Mouse (Mus musculus): ENCODE measurements around the gene Lmf2. TPM values are rescaled to one million over a fixed set of nuclear protein-coding genes. Genes with fewer than 3 reads are reported as not detected.
A peak's percentile ranks its signal among the peaks of the same experiment; 100 is the strongest.

The Lmf2 gene
- 43.0 and 57.7 TPM in 2 replicates for polyA plus RNA-seq (2015; fragmentation: Nextera tagmentation; extraction: Ambion mirVana)

GRCm38 (mm10) chr15:89355241-89356187, at the start of gene Lmf2, which contains the start of gene Ncaph2:
Gene Lmf2, minus strand, starts transcription at chr15:89355659.
Gene Ncaph2, plus strand, starts transcription at chr15:89355719.
- ATAC-seq (replicated peaks; ENCODE audit: insufficient number of reproducible peaks, insufficient read depth, low FRiP score, low read depth) = peak; percentile 91
- WGBS = under 1% methylated on average over 64 of the region's 64 CpGs
- H3K36me3 ChIP-seq = peaks cover 35% of the 10 kb centered on the region

GRCm38 (mm10) chr15:89404831-89405623, 49.6 kb upstream of the Lmf2 start:
- Histone ChIP-seq H3K4me1 (replicated peaks) (no peaks in the 10 kb centered on the region), H3K36me3 (no peaks in the 10 kb centered on the region), H3K9ac (no peak overlapping the region), H3K27me3 (no peaks in the 10 kb centered on the region), H3K9me3 (replicated peaks) (peaks cover 10% of the 10 kb centered on the region; the same call in 1 of the 2 replicates), H3K4me3 (no peak overlapping the region), H3K4me2 (no peak overlapping the region), H3K27ac (no peak overlapping the region)
- no peak for ATAC-seq (replicated peaks; ENCODE audit: insufficient number of reproducible peaks, insufficient read depth, low FRiP score, low read depth)
- WGBS = 74% methylated on average over 10 of the region's 10 CpGs

More at GRCm38 (mm10) chr15:89355241-89356187, at the start of gene Lmf2, which contains the start of gene Ncaph2:
- Histone ChIP-seq H3K4me1 (replicated peaks) (peaks cover 42% of the 10 kb centered on the region), H3K4me2 (peak within 1 kb of the TSS; percentile 69), H3K9ac (peak within 1 kb of the TSS; percentile 91), H3K9me3 (replicated peaks) (no peaks in the 10 kb centered on the region), H3K27ac (peak within 1 kb of the TSS; percentile 87), H3K27me3 (no peaks in the 10 kb centered on the region), H3K4me3 (peak within 1 kb of the TSS; percentile 86)

- 79% methylated on average over 1 of the region's 1 CpGs for WGBS
Observed at GRCm38 (mm10) chr15:89402471-89402870, 47.0 kb upstream of the Lmf2 start.

GRCm38 (mm10) chr15:89399716-89400115, 44.3 kb upstream of the Lmf2 start:
- Histone ChIP-seq H3K36me3 (no peaks in the 10 kb centered on the region), H3K27ac (no peak overlapping the region), H3K4me2 (no peak overlapping the region), H3K9me3 (replicated peaks) (no peaks in the 10 kb centered on the region), H3K9ac (no peak overlapping the region), H3K4me1 (replicated peaks) (no peaks in the 10 kb centered on the region), H3K4me3 (no peak overlapping the region), H3K27me3 (no peaks in the 10 kb centered on the region)
- no peak for ATAC-seq (replicated peaks; ENCODE audit: insufficient number of reproducible peaks, insufficient read depth, low FRiP score, low read depth)
- WGBS = 65% methylated on average over 1 of the region's 1 CpGs

More at GRCm38 (mm10) chr15:89402471-89402870, 47.0 kb upstream of the Lmf2 start:
- H3K9me3 ChIP-seq (replicated peaks) = peaks cover 4% of the 10 kb centered on the region; the same call in 1 of the 2 replicates
- no peak overlapping the region for H3K9ac ChIP-seq
- H3K4me2 ChIP-seq = no peak overlapping the region
- no peak overlapping the region for H3K4me3 ChIP-seq
- ATAC-seq (replicated peaks; ENCODE audit: insufficient number of reproducible peaks, insufficient read depth, low FRiP score, low read depth) = no peak
- no peak overlapping the region for H3K27ac ChIP-seq
- H3K27me3 ChIP-seq = no peaks in the 10 kb centered on the region
- H3K36me3 ChIP-seq = no peaks in the 10 kb centered on the region
- H3K4me1 ChIP-seq (replicated peaks) = no peaks in the 10 kb centered on the region

GRCm38 (mm10) chr15:89398146-89398545, 42.7 kb upstream of the Lmf2 start:
- no peaks in the 10 kb centered on the region for H3K36me3 ChIP-seq
- ATAC-seq (replicated peaks; ENCODE audit: insufficient number of reproducible peaks, insufficient read depth, low FRiP score, low read depth) = no peak
- H3K9ac ChIP-seq = no peak overlapping the region
- WGBS = 73% methylated on average over 2 of the region's 2 CpGs
- H3K27ac ChIP-seq = no peak overlapping the region
- H3K27me3 ChIP-seq = no peaks in the 10 kb centered on the region
- H3K4me1 ChIP-seq (replicated peaks) = no peaks in the 10 kb centered on the region
- H3K4me2 ChIP-seq = no peak overlapping the region
- H3K9me3 ChIP-seq (replicated peaks) = no peaks in the 10 kb centered on the region
- H3K4me3 ChIP-seq = no peak overlapping the region

- 78% methylated on average over 4 of the region's 4 CpGs for WGBS
Observed at GRCm38 (mm10) chr15:89396883-89397282, 41.4 kb upstream of the Lmf2 start.

GRCm38 (mm10) chr15:89390081-89390480, 34.6 kb upstream of the Lmf2 start:
- Histone ChIP-seq H3K4me1 (replicated peaks) (no peaks in the 10 kb centered on the region), H3K4me2 (no peak overlapping the region), H3K9me3 (replicated peaks) (no peaks in the 10 kb centered on the region), H3K27ac (no peak overlapping the region), H3K36me3 (no peaks in the 10 kb centered on the region), H3K9ac (no peak overlapping the region), H3K4me3 (no peak overlapping the region), H3K27me3 (peaks cover 11% of the 10 kb centered on the region; the same call in 1 of the 2 replicates)
- WGBS = 89% methylated on average over 10 of the region's 10 CpGs
- no peak for ATAC-seq (replicated peaks; ENCODE audit: insufficient number of reproducible peaks, insufficient read depth, low FRiP score, low read depth)

More at GRCm38 (mm10) chr15:89396883-89397282, 41.4 kb upstream of the Lmf2 start:
- no peak overlapping the region for H3K4me3 ChIP-seq
- H3K4me2 ChIP-seq = no peak overlapping the region
- no peaks in the 10 kb centered on the region for H3K27me3 ChIP-seq
- no peaks in the 10 kb centered on the region for H3K9me3 ChIP-seq (replicated peaks)
- no peak for ATAC-seq (replicated peaks; ENCODE audit: insufficient number of reproducible peaks, insufficient read depth, low FRiP score, low read depth)
- no peaks in the 10 kb centered on the region for H3K36me3 ChIP-seq
- H3K4me1 ChIP-seq (replicated peaks) = no peaks in the 10 kb centered on the region
- H3K9ac ChIP-seq = no peak overlapping the region
- no peak overlapping the region for H3K27ac ChIP-seq

GRCm38 (mm10) chr15:89387127-89387526, 31.7 kb upstream of the Lmf2 start:
- H3K9me3 ChIP-seq (replicated peaks) = no peaks in the 10 kb centered on the region
- no peak for ATAC-seq (replicated peaks; ENCODE audit: insufficient number of reproducible peaks, insufficient read depth, low FRiP score, low read depth)
- H3K27me3 ChIP-seq = peaks cover 21% of the 10 kb centered on the region
- 31% methylated on average over 12 of the region's 12 CpGs for WGBS
- no peaks in the 10 kb centered on the region for H3K36me3 ChIP-seq
- H3K27ac ChIP-seq = no peak overlapping the region
- H3K4me1 ChIP-seq (replicated peaks) = no peaks in the 10 kb centered on the region
- no peak overlapping the region for H3K9ac ChIP-seq
- no peak overlapping the region for H3K4me2 ChIP-seq
- no peak overlapping the region for H3K4me3 ChIP-seq

GRCm38 (mm10) chr15:89384617-89385016, 29.2 kb upstream of the Lmf2 start, which contains the start of gene Klhdc7b:
Gene Klhdc7b, plus strand, starts transcription at chr15:89384917.
- whole genome bisulfite sequencing = 87% methylated on average over 7 of the region's 7 CpGs
- Histone ChIP-seq H3K4me2 (no peak within 1 kb of the TSS), H3K4me1 (replicated peaks) (peaks cover under 1% of the 10 kb centered on the region), H3K9ac (no peak within 1 kb of the TSS), H3K36me3 (no peaks in the 10 kb centered on the region), H3K9me3 (replicated peaks) (no peaks in the 10 kb centered on the region), H3K4me3 (no peak within 1 kb of the TSS), H3K27me3 (peaks cover 38% of the 10 kb centered on the region), H3K27ac (no peak within 1 kb of the TSS)
- no peak for ATAC-seq (replicated peaks; ENCODE audit: insufficient number of reproducible peaks, insufficient read depth, low FRiP score, low read depth)

GRCm38 (mm10) chr15:89379429-89379828, 24.0 kb upstream of the Lmf2 start:
- H3K4me3 ChIP-seq = peak overlapping the region; percentile 44
- H3K27me3 ChIP-seq = peaks cover 64% of the 10 kb centered on the region
- no peak for ATAC-seq (replicated peaks; ENCODE audit: insufficient number of reproducible peaks, insufficient read depth, low FRiP score, low read depth)
- H3K4me2 ChIP-seq = peak overlapping the region; percentile 89
- no peaks in the 10 kb centered on the region for H3K36me3 ChIP-seq
- no peak overlapping the region for H3K27ac ChIP-seq
- 7% methylated on average over 10 of the region's 10 CpGs for WGBS
- H3K4me1 ChIP-seq (replicated peaks) = peaks cover 25% of the 10 kb centered on the region
- no peaks in the 10 kb centered on the region for H3K9me3 ChIP-seq (replicated peaks)
- no peak overlapping the region for H3K9ac ChIP-seq

- Histone ChIP-seq H3K4me3 (peak within 1 kb of the TSS; percentile 44), H3K27ac (no peak within 1 kb of the TSS), H3K4me1 (replicated peaks) (peaks cover 29% of the 10 kb centered on the region), H3K36me3 (no peaks in the 10 kb centered on the region), H3K27me3 (peaks cover 64% of the 10 kb centered on the region), H3K9ac (peak within 1 kb of the TSS; percentile 57), H3K9me3 (replicated peaks) (no peaks in the 10 kb centered on the region), H3K4me2 (peak within 1 kb of the TSS; percentile 89)
- under 1% methylated on average over 33 of the region's 33 CpGs for WGBS
- ATAC-seq (replicated peaks; ENCODE audit: insufficient number of reproducible peaks, insufficient read depth, low FRiP score, low read depth) = no peak
Observed at GRCm38 (mm10) chr15:89378831-89379401, 23.5 kb upstream of the Lmf2 start, which contains the start of gene Odf3b. Gene Odf3b, minus strand, starts transcription at chr15:89379282.
